Mouse (Mus musculus): Measurements from ENCODE around the gene Fosb. TPM values are rescaled to one million over a fixed set of nuclear protein-coding genes. Genes with fewer than 3 reads are reported as not detected.
A peak's percentile ranks its signal among the peaks of the same experiment; 100 is the strongest.
"Not testable (repeated sequence)": the region's sequence is repeated elsewhere in the genome, so short reads cannot be mapped to it uniquely, and the experiment has no call there.

Fosb gene
- total and polyA plus RNA-seq, 2 experiments from 2014 or later, result 0.36 to 5.1 TPM

GRCm38 (mm10) chr7:19281680-19282304 is 28.1 kb downstream of the Fosb start:
- H3K27ac ChIP-seq (ENCODE audit: low read depth, low read length); H3K9me3 ChIP-seq (ENCODE audit: low read length); H3K36me3 ChIP-seq (ENCODE audit: insufficient read depth): not testable (repeated sequence)
- Histone ChIP-seq H3K4me1 (ENCODE audit: insufficient read depth) (peaks cover 12% of the 10 kb centered on the region), H3K4me3 (ENCODE audit: low read depth, low read length) (peak overlapping the region; percentile 86), H3K9ac (peak overlapping the region; percentile 99; the same call in 1 of the 2 replicates), H3K4me2 (ENCODE audit: low read depth) (peak overlapping the region; percentile 70), H3K27me3 (ENCODE audit: insufficient read depth, low read length) (peaks cover 36% of the 10 kb centered on the region)
- WGBS, result 47% methylated on average over 6 of the region's 6 CpGs
- ATAC-seq, result 0 out of 2 replicates have a peak, but pooled peaks have one; percentile 16
- peak; percentile 57 for DNase-seq
- peak; percentile 67 for TF ChIP-seq CTCF (IDR thresholded peaks at IDR 0.05; ENCODE audit: low read depth)

GRCm38 (mm10) chr7:19279581-19280114 is 30.2 kb downstream of the Fosb start, which contains the start of gene Ppm1n:
Gene Ppm1n, minus strand, starts transcription at chr7:19280064.
- peaks cover 36% of the 10 kb centered on the region for H3K27me3 ChIP-seq (ENCODE audit: insufficient read depth, low read length)
- no peaks in the 10 kb centered on the region for H3K9me3 ChIP-seq (ENCODE audit: low read length)
- no peak for DNase-seq
- no peak for ATAC-seq
- H3K27ac ChIP-seq (ENCODE audit: low read depth, low read length), result no peak within 1 kb of the TSS
- H3K4me3 ChIP-seq (ENCODE audit: low read depth, low read length), result peak within 1 kb of the TSS; percentile 29
- no peaks in the 10 kb centered on the region for H3K36me3 ChIP-seq (ENCODE audit: insufficient read depth)
- peaks cover 11% of the 10 kb centered on the region for H3K4me1 ChIP-seq (ENCODE audit: insufficient read depth)
- peak within 1 kb of the TSS; percentile 49 for H3K4me2 ChIP-seq (ENCODE audit: low read depth)
- WGBS, result 1% methylated on average over 46 of the region's 46 CpGs
- H3K9ac ChIP-seq, result no peak within 1 kb of the TSS; the same call in 1 of the 2 replicates
- TF ChIP-seq CTCF (IDR thresholded peaks at IDR 0.05; ENCODE audit: low read depth), result no peak

GRCm38 (mm10) chr7:19279052-19279451 is 30.8 kb downstream of the Fosb start:
- H3K4me2 ChIP-seq (ENCODE audit: low read depth), result peak overlapping the region; percentile 49
- peaks cover 5% of the 10 kb centered on the region for H3K4me1 ChIP-seq (ENCODE audit: insufficient read depth)
- no peaks in the 10 kb centered on the region for H3K9me3 ChIP-seq (ENCODE audit: low read length)
- H3K36me3 ChIP-seq (ENCODE audit: insufficient read depth), result no peaks in the 10 kb centered on the region
- H3K27ac ChIP-seq (ENCODE audit: low read depth, low read length), result no peak overlapping the region
- H3K4me3 ChIP-seq (ENCODE audit: low read depth, low read length), result peak overlapping the region; percentile 29
- H3K9ac ChIP-seq, result no peak overlapping the region
- ATAC-seq (no peak), DNase-seq (no peak)
- 3% methylated on average over 34 of the region's 34 CpGs for WGBS
- peaks cover 36% of the 10 kb centered on the region for H3K27me3 ChIP-seq (ENCODE audit: insufficient read depth, low read length)
- no peak for TF ChIP-seq CTCF (IDR thresholded peaks at IDR 0.05; ENCODE audit: low read depth)

GRCm38 (mm10) chr7:19276253-19276652 is 33.6 kb downstream of the Fosb start:
- Histone ChIP-seq H3K9me3 (ENCODE audit: low read length) (no peaks in the 10 kb centered on the region), H3K36me3 (ENCODE audit: insufficient read depth) (no peaks in the 10 kb centered on the region), H3K27me3 (ENCODE audit: insufficient read depth, low read length) (peaks cover 35% of the 10 kb centered on the region), H3K27ac (ENCODE audit: low read depth, low read length) (no peak overlapping the region), H3K4me3 (ENCODE audit: low read depth, low read length) (no peak overlapping the region), H3K4me2 (ENCODE audit: low read depth) (no peak overlapping the region), H3K9ac (no peak overlapping the region), H3K4me1 (ENCODE audit: insufficient read depth) (no peaks in the 10 kb centered on the region)
- DNase-seq, result no peak
- ATAC-seq, result no peak
- TF ChIP-seq CTCF (IDR thresholded peaks at IDR 0.05; ENCODE audit: low read depth), result no peak; the same call in 1 of the 2 replicates
- WGBS, result 50% methylated on average over 4 of the region's 4 CpGs

GRCm38 (mm10) chr7:19272173-19272764 is 37.6 kb downstream of the Fosb start:
- ATAC-seq (peak; percentile 58), DNase-seq (peak; percentile 78)
- no peak for TF ChIP-seq CTCF (IDR thresholded peaks at IDR 0.05; ENCODE audit: low read depth)
- peak overlapping the region; percentile 78 for H3K27ac ChIP-seq (ENCODE audit: low read depth, low read length)
- H3K4me2 ChIP-seq (ENCODE audit: low read depth), result peak overlapping the region; percentile 95
- 2% methylated on average over 36 of the region's 36 CpGs for WGBS
- H3K9me3 ChIP-seq (ENCODE audit: low read length), result no peaks in the 10 kb centered on the region
- peak overlapping the region; percentile 66 for H3K9ac ChIP-seq
- H3K4me1 ChIP-seq (ENCODE audit: insufficient read depth), result peaks cover 15% of the 10 kb centered on the region
- H3K4me3 ChIP-seq (ENCODE audit: low read depth, low read length), result peak overlapping the region; percentile 72
- no peaks in the 10 kb centered on the region for H3K36me3 ChIP-seq (ENCODE audit: insufficient read depth)
- H3K27me3 ChIP-seq (ENCODE audit: insufficient read depth, low read length), result no peaks in the 10 kb centered on the region; the same call in 1 of the 2 replicates

- Histone ChIP-seq H3K4me1 (ENCODE audit: insufficient read depth) (peaks cover 15% of the 10 kb centered on the region), H3K4me2 (ENCODE audit: low read depth) (peak within 1 kb of the TSS; percentile 95), H3K27ac (ENCODE audit: low read depth, low read length) (peak within 1 kb of the TSS; percentile 78), H3K36me3 (ENCODE audit: insufficient read depth) (no peaks in the 10 kb centered on the region), H3K27me3 (ENCODE audit: insufficient read depth, low read length) (no peaks in the 10 kb centered on the region; the same call in 1 of the 2 replicates), H3K4me3 (ENCODE audit: low read depth, low read length) (peak within 1 kb of the TSS; percentile 72), H3K9ac (peak within 1 kb of the TSS; percentile 66), H3K9me3 (ENCODE audit: low read length) (no peaks in the 10 kb centered on the region)
- WGBS, result 2% methylated on average over 52 of the region's 62 CpGs
- peak; percentile 91 for ATAC-seq
- TF ChIP-seq CTCF (IDR thresholded peaks at IDR 0.05; ENCODE audit: low read depth), result peak; percentile 30
- DNase-seq, result peak; percentile 91
Measured at GRCm38 (mm10) chr7:19271238-19272172, 38.3 kb downstream of the Fosb start, which contains the start of gene Vasp. Gene Vasp, minus strand, starts transcription at chr7:19271817.

Data from forebrain, postnatal 0 days (tissue).